Mouse (Mus musculus) heart, embryonic 16.5 days (tissue): ENCODE results near the gene Cacna1e. TPM values are rescaled to one million over a fixed set of nuclear protein-coding genes. Genes with fewer than 3 reads are reported as not detected.

Experiments
- ATAC-seq: fragments of 200-750 bp; cut with Nextera tagmentation; replicated peaks from 2 replicates; pipeline ENCODE4 v1.8.0; 2017; ENCODE audit warnings: moderate number of reproducible peaks; ENCODE audit not compliant: insufficient read depth, low FRiP score; ENCODE audit errors: extremely low read depth
- H3K27ac ChIP-seq: fragments of 300-500 bp; sonication (generic); 2 replicates; pipeline ENCODE4 v1.5.1; 2014; ENCODE audit warnings: mild to moderate bottlenecking, low read length, control low read depth, moderate library complexity
- H3K27me3 ChIP-seq: fragments of 300-500 bp; sonication (generic); 2 replicates; pipeline ENCODE4 v1.6.1; 2014; ENCODE audit warnings: low read length, mixed read lengths; ENCODE audit not compliant: control insufficient read depth, insufficient read depth
- H3K36me3 ChIP-seq: fragments of 300-500 bp; sonication (generic); 2 replicates; pipeline ENCODE4 v1.6.1; 2014; ENCODE audit not compliant: control insufficient read depth, insufficient read depth
- H3K4me1 ChIP-seq: fragments of 300-500 bp; sonication (generic); 2 replicates; pipeline ENCODE4 v1.6.1; 2014; ENCODE audit warnings: low read length, mixed read lengths; ENCODE audit not compliant: control insufficient read depth, insufficient read depth
- H3K4me2 ChIP-seq: fragments of 300-500 bp; sonication (generic); 2 replicates; pipeline ENCODE4 v1.6.1; 2014; ENCODE audit warnings: low read depth, mild to moderate bottlenecking, control low read depth, low read length
- H3K4me3 ChIP-seq: fragments of 300-500 bp; sonication (generic); 2 replicates; pipeline ENCODE4 v1.5.1; 2014; ENCODE audit warnings: mild to moderate bottlenecking, control low read depth, low read length
- H3K9ac ChIP-seq: fragments of 300-500 bp; sonication (generic); 2 replicates; pipeline ENCODE4 v1.6.1; 2014; ENCODE audit warnings: low read length, control low read depth
- H3K9me3 ChIP-seq: fragments of 300-500 bp; sonication (generic); replicated peaks from 2 replicates; pipeline ENCODE4 v1.6.1; 2016; ENCODE audit warnings: low read length; ENCODE audit not compliant: control insufficient read depth
- WGBS: fragments of 180-500 bp; shearing (Covaris S2); extraction: QIAGEN DNeasy Blood & Tissue Kit; methylation state at CpG from one replicate; pipeline ENCODE4 v1.1.7; 2014; 5-methylcytosine and 5-hydroxymethylcytosine counted together
- polyA plus RNA-seq: library from polyadenylated mRNA; unstranded; fragments of >200 nt; fragmentation: Nextera tagmentation; extraction: Ambion mirVana; gene quantifications from 2 replicates; pipeline ENCODE4 v1.2.1, GENCODE M21; 2015

Cacna1e gene
- polyA plus RNA-seq, 1 experiment from 2014 or later, result 0.13 TPM

- H3K9ac ChIP-seq, result no peak overlapping the region
- no peak for ATAC-seq
- no peaks in the 10 kb centered on the region for H3K36me3 ChIP-seq
- H3K27me3 ChIP-seq, result no peaks in the 10 kb centered on the region
- WGBS, result 61% methylated on average over 6 of the region's 6 CpGs
- H3K4me1 ChIP-seq, result no peaks in the 10 kb centered on the region
- no peak overlapping the region for H3K27ac ChIP-seq
- H3K4me2 ChIP-seq, result no peak overlapping the region
- no peak overlapping the region for H3K4me3 ChIP-seq
- no peaks in the 10 kb centered on the region for H3K9me3 ChIP-seq
Measured at GRCm38 (mm10) chr1:154566026-154566425, 318.3 kb downstream of the Cacna1e start.

GRCm38 (mm10) chr1:154555811-154556210, 328.5 kb downstream of the Cacna1e start:
- Histone ChIP-seq H3K36me3 (no peaks in the 10 kb centered on the region), H3K4me3 (no peak overlapping the region), H3K4me2 (no peak overlapping the region), H3K4me1 (no peaks in the 10 kb centered on the region), H3K9ac (no peak overlapping the region), H3K27me3 (no peaks in the 10 kb centered on the region), H3K9me3 (no peaks in the 10 kb centered on the region), H3K27ac (0 out of 2 replicates have a peak overlapping the region, but pooled peaks have one; percentile 12)
- WGBS, result 21% methylated on average over 1 of the region's 1 CpGs
- ATAC-seq, result no peak; the same call in 1 of the 2 replicates

- Histone ChIP-seq H3K27ac (no peak overlapping the region), H3K4me3 (no peak overlapping the region), H3K4me2 (no peak overlapping the region), H3K9ac (no peak overlapping the region), H3K9me3 (no peaks in the 10 kb centered on the region), H3K36me3 (no peaks in the 10 kb centered on the region), H3K27me3 (no peaks in the 10 kb centered on the region), H3K4me1 (no peaks in the 10 kb centered on the region)
- 70% methylated on average over 1 of the region's 1 CpGs for WGBS
- no peak for ATAC-seq
Measured at GRCm38 (mm10) chr1:154553132-154553531, 331.2 kb downstream of the Cacna1e start.

- no peaks in the 10 kb centered on the region for H3K4me1 ChIP-seq
- H3K9me3 ChIP-seq, result no peaks in the 10 kb centered on the region
- no peak for ATAC-seq
- H3K4me2 ChIP-seq, result no peak overlapping the region
- H3K27me3 ChIP-seq, result no peaks in the 10 kb centered on the region
- H3K27ac ChIP-seq, result no peak overlapping the region
- H3K9ac ChIP-seq, result no peak overlapping the region
- H3K36me3 ChIP-seq, result no peaks in the 10 kb centered on the region
- no peak overlapping the region for H3K4me3 ChIP-seq
Measured at GRCm38 (mm10) chr1:154537445-154537844, 346.9 kb downstream of the Cacna1e start.

- H3K27me3 ChIP-seq, result no peaks in the 10 kb centered on the region
- H3K36me3 ChIP-seq, result no peaks in the 10 kb centered on the region
- no peak overlapping the region for H3K4me2 ChIP-seq
- no peak overlapping the region for H3K9ac ChIP-seq
- ATAC-seq, result no peak
- H3K27ac ChIP-seq, result no peak overlapping the region
- 66% methylated on average over 2 of the region's 2 CpGs for WGBS
- no peaks in the 10 kb centered on the region for H3K4me1 ChIP-seq
- no peak overlapping the region for H3K4me3 ChIP-seq
- no peaks in the 10 kb centered on the region for H3K9me3 ChIP-seq
Measured at GRCm38 (mm10) chr1:154536763-154537162, 347.5 kb downstream of the Cacna1e start.

- ATAC-seq, result no peak
- H3K4me2 ChIP-seq, result no peak overlapping the region
- H3K9ac ChIP-seq, result no peak overlapping the region
- H3K27me3 ChIP-seq, result no peaks in the 10 kb centered on the region
- H3K36me3 ChIP-seq, result no peaks in the 10 kb centered on the region
- H3K4me1 ChIP-seq, result no peaks in the 10 kb centered on the region
- no peaks in the 10 kb centered on the region for H3K9me3 ChIP-seq
- 66% methylated on average over 11 of the region's 11 CpGs for WGBS
- no peak overlapping the region for H3K4me3 ChIP-seq
- H3K27ac ChIP-seq, result no peak overlapping the region
Measured at GRCm38 (mm10) chr1:154532987-154533940, 351.0 kb downstream of the Cacna1e start.

GRCm38 (mm10) chr1:154529666-154530065, 354.6 kb downstream of the Cacna1e start:
- no peak for ATAC-seq
- H3K9ac ChIP-seq, result no peak overlapping the region
- H3K4me2 ChIP-seq, result no peak overlapping the region
- no peaks in the 10 kb centered on the region for H3K4me1 ChIP-seq
- H3K27ac ChIP-seq, result no peak overlapping the region
- no peaks in the 10 kb centered on the region for H3K36me3 ChIP-seq
- WGBS, result 78% methylated on average over 4 of the region's 4 CpGs
- no peak overlapping the region for H3K4me3 ChIP-seq
- no peaks in the 10 kb centered on the region for H3K27me3 ChIP-seq
- H3K9me3 ChIP-seq, result no peaks in the 10 kb centered on the region

GRCm38 (mm10) chr1:154528803-154529202, 355.5 kb downstream of the Cacna1e start:
- Histone ChIP-seq H3K36me3 (no peaks in the 10 kb centered on the region), H3K4me1 (no peaks in the 10 kb centered on the region), H3K9ac (no peak overlapping the region), H3K4me3 (no peak overlapping the region), H3K27me3 (no peaks in the 10 kb centered on the region), H3K4me2 (no peak overlapping the region), H3K9me3 (no peaks in the 10 kb centered on the region), H3K27ac (no peak overlapping the region)
- ATAC-seq, result no peak
- 83% methylated on average over 6 of the region's 6 CpGs for WGBS

- Histone ChIP-seq H3K9me3 (no peaks in the 10 kb centered on the region), H3K4me2 (no peak overlapping the region), H3K27ac (no peak overlapping the region), H3K36me3 (no peaks in the 10 kb centered on the region), H3K4me3 (no peak overlapping the region), H3K4me1 (no peaks in the 10 kb centered on the region), H3K9ac (no peak overlapping the region), H3K27me3 (no peaks in the 10 kb centered on the region)
- WGBS, result 88% methylated on average over 2 of the region's 2 CpGs
- ATAC-seq, result no peak
Measured at GRCm38 (mm10) chr1:154520715-154521114, 363.6 kb downstream of the Cacna1e start.
